Mouse (Mus musculus) spleen, adult 12 weeks (tissue): Measurements from ENCODE around the gene Mllt3.

Experiments used
- DNase-seq: peaks from one replicate; pipeline ENCODE4 v3.0.0; 2022; ENCODE audit warnings: low spot score

The Mllt3 gene

GRCm38 (mm10) chr4:87953268-87953667, 79.9 kb downstream of the Mllt3 start:
- DNase-seq = no peak

- DNase-seq = no peak
Observed at GRCm38 (mm10) chr4:87949451-87949850, 83.7 kb downstream of the Mllt3 start.

GRCm38 (mm10) chr4:87944320-87944719, 88.8 kb downstream of the Mllt3 start:
- no peak for DNase-seq

GRCm38 (mm10) chr4:87942921-87943403, 90.2 kb downstream of the Mllt3 start:
- DNase-seq = no peak

GRCm38 (mm10) chr4:87939474-87940154, 93.5 kb downstream of the Mllt3 start:
- no peak for DNase-seq

GRCm38 (mm10) chr4:87936326-87936725, 96.8 kb downstream of the Mllt3 start:
- no peak for DNase-seq

- DNase-seq = no peak
Observed at GRCm38 (mm10) chr4:87933701-87934337, 99.3 kb downstream of the Mllt3 start.

GRCm38 (mm10) chr4:87930356-87931245, 102.6 kb downstream of the Mllt3 start:
- peak; percentile 4 for DNase-seq

GRCm38 (mm10) chr4:87928603-87929199, 104.5 kb downstream of the Mllt3 start:
- DNase-seq = no peak

- DNase-seq = no peak
Observed at GRCm38 (mm10) chr4:87927354-87927753, 105.8 kb downstream of the Mllt3 start.

GRCm38 (mm10) chr4:87920664-87921063, 112.5 kb downstream of the Mllt3 start:
- DNase-seq = no peak

- DNase-seq = no peak
Observed at GRCm38 (mm10) chr4:87911172-87911994, 121.8 kb downstream of the Mllt3 start.

- no peak for DNase-seq
Observed at GRCm38 (mm10) chr4:87905149-87905771, 127.9 kb downstream of the Mllt3 start.

GRCm38 (mm10) chr4:87904722-87905121, 128.4 kb downstream of the Mllt3 start:
- no peak for DNase-seq

GRCm38 (mm10) chr4:87902584-87902983, 130.6 kb downstream of the Mllt3 start:
- no peak for DNase-seq

GRCm38 (mm10) chr4:87901166-87901565, 132.0 kb downstream of the Mllt3 start:
- DNase-seq = no peak

GRCm38 (mm10) chr4:87893498-87893897, 139.7 kb downstream of the Mllt3 start:
- DNase-seq = no peak

- no peak for DNase-seq
Observed at GRCm38 (mm10) chr4:87893012-87893411, 140.2 kb downstream of the Mllt3 start.

GRCm38 (mm10) chr4:87883225-87883875, 149.8 kb downstream of the Mllt3 start:
- DNase-seq = no peak

GRCm38 (mm10) chr4:87881995-87882394, 151.2 kb downstream of the Mllt3 start:
- DNase-seq = no peak
